Mouse (Mus musculus) T-cell, adult 66 days (primary cell): ENCODE data around the gene Cyp11a1. TPM values are rescaled to one million over a fixed set of nuclear protein-coding genes. Genes with fewer than 3 reads are reported as not detected.

Experiments
- total RNA-seq, 2 experiments: library from RNA; stranded (reverse); gene quantifications; 3 replicates in 1 of 2; 4 replicates in 1 of 2; pipeline ENCODE4 v1.2.4; 2023

The Cyp11a1 gene
- under 1 TPM in 1 of 2 experiments, not detected in 1; 0.47 TPM for total RNA-seq

DNA sequence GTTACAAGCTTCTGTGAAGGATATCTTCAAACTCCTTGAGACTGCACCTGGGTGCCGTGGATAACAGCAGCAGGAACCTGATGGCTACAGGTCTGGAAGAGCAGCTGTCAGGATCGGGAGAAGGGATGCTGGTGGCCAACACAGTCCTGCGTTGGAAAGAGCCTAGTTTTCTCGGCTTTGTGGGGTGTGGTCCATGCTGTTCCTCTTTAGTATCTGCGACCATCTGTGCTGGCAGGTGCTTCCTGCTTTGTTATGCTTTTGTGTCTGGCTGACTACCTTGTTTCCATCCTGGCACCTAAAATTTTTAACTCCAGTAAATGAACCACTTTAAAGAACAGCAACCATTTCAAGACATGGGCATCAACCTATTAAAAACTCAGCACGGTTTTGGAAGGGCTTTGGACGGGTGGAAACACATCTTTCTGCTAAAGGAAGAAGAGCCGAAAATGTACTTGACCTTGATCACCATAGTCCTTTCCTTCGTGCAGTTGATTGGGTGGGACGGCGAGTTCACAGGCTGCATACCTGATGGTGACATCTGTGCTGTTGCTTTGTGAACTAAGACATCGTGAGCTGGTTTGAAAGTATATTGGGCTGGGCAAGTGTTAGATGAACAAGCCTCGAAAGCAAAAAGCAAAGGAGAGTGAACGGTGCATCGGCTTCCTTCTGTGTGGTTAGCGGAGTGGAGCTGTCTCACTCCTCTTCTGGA is at the start of gene Cyp11a1:
Cyp11a1 (plus strand) TSS at position 659 of the 709 bp plus-strand sequence.

DNA sequence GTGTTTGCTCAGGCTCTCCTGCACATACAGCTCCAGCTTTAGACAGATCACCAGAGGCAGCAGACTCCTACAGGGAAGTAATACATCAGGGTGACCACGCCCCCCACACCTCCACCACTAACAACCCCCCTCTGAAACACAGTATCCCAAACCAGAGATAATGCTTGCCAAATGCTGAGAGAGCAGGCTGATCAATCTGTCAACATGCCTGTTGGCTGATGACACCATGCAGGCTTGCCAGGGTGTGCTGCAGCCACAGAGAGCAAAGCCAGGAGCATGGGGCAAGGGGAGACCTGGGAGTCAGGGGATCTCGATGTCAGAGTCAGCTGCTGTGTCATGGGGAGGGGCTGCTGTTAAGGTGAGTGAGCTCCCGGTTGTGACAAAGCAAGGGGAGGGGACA is 57.3 kb downstream of the Cyp11a1 start, which contains the start of gene Stra6:
Stra6 (plus strand) TSS at position 258 of the 400 bp plus-strand sequence.

Other genes with a start within 250 kb of the Cyp11a1 start
- gene Clk3, start 240.6 kb upstream of the Cyp11a1 start, total RNA-seq, result 100 to 1,000 TPM; 187 to 199 TPM
- gene Arid3b, start 169.6 kb upstream of the Cyp11a1 start, total RNA-seq, result 10 to 100 TPM; 75.8 to 88.6 TPM
- gene Ubl7, start 95.4 kb upstream of the Cyp11a1 start, total RNA-seq, result 10 to 100 TPM; 68.5 to 72.6 TPM
- 1 to 10 TPM; 1.0 to 3.0 TPM for gene Sema7a, start 66.3 kb upstream of the Cyp11a1 start, total RNA-seq
- gene Stra6, start 57.4 kb downstream of the Cyp11a1 start, total RNA-seq, result under 1 TPM; 0.52 to 0.92 TPM
- not detected for gene Ccdc33, start 112.4 kb downstream of the Cyp11a1 start, total RNA-seq
- gene Islr, start 197.9 kb downstream of the Cyp11a1 start, total RNA-seq, result under 1 TPM; 0.27 to 0.35 TPM
- gene Islr2, start 197.9 kb downstream of the Cyp11a1 start, total RNA-seq, result 1 to 10 TPM; 1.0 to 5.1 TPM
- 10 to 100 TPM; 74.3 to 83.6 TPM for gene Pml, start 243.4 kb downstream of the Cyp11a1 start, total RNA-seq
- gene Stoml1, start 246.8 kb downstream of the Cyp11a1 start, total RNA-seq, result 10 to 100 TPM; 21.4 to 23.0 TPM